Comparison of ENCODE assay signal across 18 mouse cellular contexts in genomic region chr13:58073254-58073882, GRCm38 (mm10). TPM values are rescaled to one million over a fixed set of nuclear protein-coding genes. Genes with fewer than 3 reads are reported as not detected.
DNase-seq lines count a peak whose midpoint lies in the region; ATAC-seq and TF ChIP-seq lines count a peak whose summit lies in the region.
"Had no signal": no experiment of that assay in that cellular context is flagged by ENCODE, and none has a peak within 500 bp of the region (broad histone marks: within the 10 kb centered on the region; RNA-seq: fewer than 3 reads in every experiment).

No protein-coding gene starts in this region.

- no peak overlapping the region for H3K4me3 ChIP-seq in lung, postnatal 0 days (ENCODE audit: low read depth, low read length)
- H3K4me3 ChIP-seq in cortical plate, adult 2 months (ENCODE audit: insufficient read depth, low read length): no peak overlapping the region
- H3K4me3 ChIP-seq: embryonic facial prominence, embryonic 13.5 days; forebrain, embryonic 10.5 days; hindbrain, embryonic 15.5 days; megakaryocyte, embryonic 14.5 days had no signal

- DNase-seq in heart, adult 9 months (ENCODE audit: low spot score in 2 of 2): peak; percentile 17 to 50
- no peak for DNase-seq in heart, postnatal 10 days
- no peak for DNase-seq in lung, postnatal 0 days (ENCODE audit: low spot score)
- no peak for DNase-seq in lung, postnatal 14 days
- DNase-seq in left cerebral cortex, postnatal 14 days (ENCODE audit: low spot score in 2 of 2): peak; percentile 50 to 64
- DNase-seq in cerebellum, postnatal 25 days: no peak
- DNase-seq: cerebellum, adult 11 months; gastrocnemius, postnatal 25 days; kidney, adult 8-10 months; lung, embryonic 14.5 days; thymus, postnatal 25 days had no signal

- no peak for TF ChIP-seq POLR2A in cortical plate, adult 2 months (IDR thresholded peaks at IDR 0.05; ENCODE audit: extremely low read depth, insufficient read depth, low read length)

- WGBS in lung, postnatal 0 days: 76% methylated on average over 12 of the region's 12 CpGs

- no peak for TF ChIP-seq EP300 in lung, postnatal 0 days (IDR thresholded peaks at IDR 0.05)

- no peak overlapping the region for H3K4me2 ChIP-seq in lung, postnatal 0 days (replicated peaks; ENCODE audit: low read depth, low read length)
- H3K4me2 ChIP-seq: embryonic facial prominence, embryonic 13.5 days; hindbrain, embryonic 15.5 days; lung, embryonic 14.5 days had no signal

- H3K36me3 ChIP-seq in lung, postnatal 0 days (ENCODE audit: insufficient read depth, low read length): no peaks in the 10 kb centered on the region
- H3K36me3 ChIP-seq: embryonic facial prominence, embryonic 13.5 days; forebrain, embryonic 10.5 days; hindbrain, embryonic 15.5 days had no signal

- TF ChIP-seq CTCF in lung, postnatal 0 days (IDR thresholded peaks at IDR 0.05): no peak
- TF ChIP-seq CTCF in cortical plate, adult 2 months (IDR thresholded peaks at IDR 0.05; ENCODE audit: extremely low read depth, insufficient read depth, low read length): no peak

- H3K27ac ChIP-seq in lung, postnatal 0 days (ENCODE audit: low read length): no peak overlapping the region
- H3K27ac ChIP-seq in cortical plate, adult 2 months (ENCODE audit: insufficient read depth, low read length): peak overlapping the region; percentile 56; the same call in 1 of the 2 replicates
- H3K27ac ChIP-seq: embryonic facial prominence, embryonic 13.5 days; forebrain, embryonic 10.5 days; hindbrain, embryonic 15.5 days had no signal

- peak; percentile 32; the same call in 1 of the 2 replicates for ATAC-seq in lung, postnatal 0 days
- ATAC-seq: activated CD4-positive, CD25-positive, alpha-beta regulatory T cell, adult 4 months had no signal

- no peaks in the 10 kb centered on the region for H3K9me3 ChIP-seq in lung, postnatal 0 days (ENCODE audit: low read length)
- H3K9me3 ChIP-seq: embryonic facial prominence, embryonic 13.5 days; forebrain, embryonic 10.5 days; hindbrain, embryonic 15.5 days; megakaryocyte, embryonic 14.5 days had no signal

- H3K9ac ChIP-seq in lung, postnatal 0 days (replicated peaks; ENCODE audit: low read depth): no peak overlapping the region
- H3K9ac ChIP-seq: embryonic facial prominence, embryonic 13.5 days; hindbrain, embryonic 15.5 days; lung, embryonic 14.5 days had no signal

- no peaks in the 10 kb centered on the region for H3K27me3 ChIP-seq in lung, postnatal 0 days (replicated peaks; ENCODE audit: insufficient read depth, low read length)
- H3K27me3 ChIP-seq: embryonic facial prominence, embryonic 13.5 days; hindbrain, embryonic 15.5 days had no signal

- intact Hi-C loops in heart, postnatal 10 days (cut with DNase I): no loop called here
- intact Hi-C loops in left cerebral cortex, postnatal 14 days (cut with DNase I): loop anchor here (5.0 kb wide), 2 partner anchors 36 to 39 kb away; partner anchors contain the start of gene Klhl3

- H3K4me1 ChIP-seq in lung, postnatal 0 days (ENCODE audit: insufficient read depth, low read depth, low read length): no peaks in the 10 kb centered on the region
- peaks cover 17% of the 10 kb centered on the region for H3K4me1 ChIP-seq in cortical plate, adult 2 months (ENCODE audit: control insufficient read depth, insufficient read depth, low read length)
- H3K4me1 ChIP-seq: hindbrain, embryonic 15.5 days had no signal

RNA-seq across cellular contexts. Expression of gene Klhl3, which starts 40.0 kb away (rescaled TPM):
- total RNA-seq in heart, postnatal 10 days (2021): 1 to 10 TPM; 4.3 to 4.8 TPM
- polyA plus RNA-seq in lung, postnatal 0 days (2015; fragmentation: Nextera tagmentation; extraction: Ambion mirVana): 2.7 and 3.9 TPM in 2 replicates
- polyA plus RNA-seq in cortical plate, adult 2 months (2012; rRNA removed): 24.8 and 28.1 TPM in 2 replicates
- 10 to 100 TPM; 28.0 to 30.2 TPM for total RNA-seq in left cerebral cortex, postnatal 14 days (2021)
- total RNA-seq: CH12.LX had no signal

RNA-seq across cellular contexts. Expression of gene Hnrnpa0, which starts 55.0 kb away (rescaled TPM):
- 100 to 1,000 TPM; 139 to 141 TPM for total RNA-seq in heart, postnatal 10 days (2021)
- 29.6 and 33.1 TPM in 2 replicates for polyA plus RNA-seq in lung, postnatal 0 days (2015; fragmentation: Nextera tagmentation; extraction: Ambion mirVana)
- 78.4 TPM in 2 replicates for polyA plus RNA-seq in cortical plate, adult 2 months (2012; rRNA removed)
- total RNA-seq in left cerebral cortex, postnatal 14 days (2021): 100 to 1,000 TPM; 125 to 136 TPM

Comparison
In these comparisons a context has a peak if more than half of its experiments do, and no peak if none do; other contexts are left out.
1. DNase-seq: peak in heart, adult 9 months (2 of 2) and left cerebral cortex, postnatal 14 days (2 of 2); none in heart, postnatal 10 days (0 of 2), lung, postnatal 0 days (single experiment), lung, postnatal 14 days (single experiment) and cerebellum, postnatal 25 days (0 of 2).
2. RNA of gene Klhl3, which starts 40.0 kb away (total RNA-seq): 28.0 to 30.2 TPM in left cerebral cortex, postnatal 14 days; 4.3 to 4.8 TPM in heart, postnatal 10 days; every median in the first group is over 4 times any median in the second.